Mouse (Mus musculus) spleen, adult 2 months (tissue): ENCODE results near the gene Plekhh2.

Experiments
- CTCF ChIP-seq: fragments of 200-500 bp; IDR thresholded peaks from 2 replicates; pipeline ENCODE4 v1.5.1; 2011; ENCODE audit warnings: mild to moderate bottlenecking, inconsistent platforms; ENCODE audit not compliant: insufficient read depth, insufficient read length, insufficient replicate concordance; ENCODE audit errors: extremely low read depth
- POLR2A ChIP-seq: fragments of 200-500 bp; IDR thresholded peaks from 2 replicates; pipeline ENCODE4 v1.6.1; 2011; ENCODE audit warnings: low read depth, low read length, inconsistent platforms

GRCm38 (mm10) chr17:84492255-84492880 lies 19.3 kb upstream of the Plekhh2 start:
- TF ChIP-seq CTCF: no peak
- TF ChIP-seq POLR2A: no peak
